Mouse (Mus musculus): ENCODE data around the gene Cped1. TPM values are rescaled to one million over a fixed set of nuclear protein-coding genes. Genes with fewer than 3 reads are reported as not detected.

Gene Cped1
- total and polyA plus RNA-seq, 3 experiments: not detected

GRCm38 (mm10) chr6:22035895-22036294 is 50.2 kb downstream of the Cped1 start:
- Histone ChIP-seq H3K27me3 (ENCODE audit: control insufficient read depth in 1 of 2, insufficient read depth in 2 of 2, low read length in 2 of 2) (no peaks in the 10 kb centered on the region), H3K79me2 (ENCODE audit: control insufficient read depth, insufficient read depth, low read length, poor library complexity) (no peaks in the 10 kb centered on the region), H3K4me1 (ENCODE audit: control insufficient read depth in 1 of 2, insufficient read depth in 2 of 2, low read length in 2 of 2) (no peaks in the 10 kb centered on the region), H3K9me3 (replicated peaks; ENCODE audit: insufficient read depth, low read length) (no peaks in the 10 kb centered on the region), H3K4me3 (ENCODE audit: control insufficient read depth in 1 of 2, insufficient read depth in 1 of 2, low read depth in 2 of 2, low read length in 2 of 2) (no peak overlapping the region), H3K36me3 (ENCODE audit: control insufficient read depth in 1 of 2, insufficient read depth in 2 of 2, low read length in 2 of 2) (no peaks in the 10 kb centered on the region), H3K9ac (ENCODE audit: control insufficient read depth, low read depth, low read length, poor library complexity, severe bottlenecking) (no peak overlapping the region), H3K27ac (ENCODE audit: control insufficient read depth, low read depth, low read length) (no peak overlapping the region)
- DNase-seq (ENCODE audit: low read depth, low spot score): no peak
- no peak for TF ChIP-seq NELFE (IDR thresholded peaks at IDR 0.05; ENCODE audit: low read depth, low read length)

- no peaks in the 10 kb centered on the region for H3K4me1 ChIP-seq (ENCODE audit: control insufficient read depth in 1 of 2, insufficient read depth in 2 of 2, low read length in 2 of 2)
- TF ChIP-seq E2F4 (IDR thresholded peaks at IDR 0.05; ENCODE audit: borderline replicate concordance, low read depth, low read length): no peak
- no peak for TF ChIP-seq MXI1 (IDR thresholded peaks at IDR 0.05; ENCODE audit: low read depth, low read length)
- no peak for TF ChIP-seq TBP (IDR thresholded peaks at IDR 0.05; ENCODE audit: low read depth, low read length)
- H3K27ac ChIP-seq (ENCODE audit: control insufficient read depth, low read depth, low read length): no peak overlapping the region
- H3K27me3 ChIP-seq (ENCODE audit: control insufficient read depth in 1 of 2, insufficient read depth in 2 of 2, low read length in 2 of 2): no peaks in the 10 kb centered on the region
- DNase-seq (ENCODE audit: low read depth, low spot score): no peak
- no peaks in the 10 kb centered on the region for H3K9me3 ChIP-seq (replicated peaks; ENCODE audit: insufficient read depth, low read length)
- no peaks in the 10 kb centered on the region for H3K79me2 ChIP-seq (ENCODE audit: control insufficient read depth, insufficient read depth, low read length, poor library complexity)
- no peak overlapping the region for H3K9ac ChIP-seq (ENCODE audit: control insufficient read depth, low read depth, low read length, poor library complexity, severe bottlenecking)
- no peaks in the 10 kb centered on the region for H3K36me3 ChIP-seq (ENCODE audit: control insufficient read depth in 1 of 2, insufficient read depth in 2 of 2, low read length in 2 of 2)
- no peak overlapping the region for H3K4me3 ChIP-seq (ENCODE audit: control insufficient read depth in 1 of 2, insufficient read depth in 1 of 2, low read depth in 2 of 2, low read length in 2 of 2)
Observed at GRCm38 (mm10) chr6:22036396-22036795, 50.7 kb downstream of the Cped1 start.

DNA sequence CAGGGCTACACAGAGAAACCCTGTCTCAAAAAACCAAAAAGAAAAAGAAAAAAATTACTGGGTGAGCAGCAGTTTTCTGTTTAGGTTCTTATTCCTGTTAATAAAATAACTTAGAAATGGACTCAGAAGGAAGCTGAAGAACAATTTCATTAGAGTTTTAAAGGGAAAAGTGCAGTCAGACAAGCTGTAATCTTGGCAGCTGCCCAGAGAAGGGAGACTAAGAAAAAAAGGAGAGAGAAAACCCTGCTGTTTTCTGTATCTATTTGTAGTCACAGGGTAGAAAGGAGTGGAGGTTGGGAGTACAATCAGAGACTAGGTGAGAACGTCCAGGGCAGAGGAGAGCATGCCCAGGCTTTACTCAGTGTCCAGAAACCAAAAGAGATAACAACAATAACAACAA is 51.2 kb downstream of the Cped1 start:
- Histone ChIP-seq H3K4me1 (ENCODE audit: control insufficient read depth in 1 of 2, insufficient read depth in 2 of 2, low read length in 2 of 2) (no peaks in the 10 kb centered on the region), H3K27ac (ENCODE audit: control insufficient read depth, low read depth, low read length) (no peak overlapping the region), H3K9me3 (replicated peaks; ENCODE audit: insufficient read depth, low read length) (no peaks in the 10 kb centered on the region), H3K9ac (ENCODE audit: control insufficient read depth, low read depth, low read length, poor library complexity, severe bottlenecking) (no peak overlapping the region), H3K27me3 (ENCODE audit: control insufficient read depth in 1 of 2, insufficient read depth in 2 of 2, low read length in 2 of 2) (no peaks in the 10 kb centered on the region), H3K79me2 (ENCODE audit: control insufficient read depth, insufficient read depth, low read length, poor library complexity) (no peaks in the 10 kb centered on the region), H3K36me3 (ENCODE audit: control insufficient read depth in 1 of 2, insufficient read depth in 2 of 2, low read length in 2 of 2) (no peaks in the 10 kb centered on the region), H3K4me3 (ENCODE audit: control insufficient read depth in 1 of 2, insufficient read depth in 1 of 2, low read depth in 2 of 2, low read length in 2 of 2) (no peak overlapping the region)
- no peak for TF ChIP-seq RCOR1 (IDR thresholded peaks at IDR 0.05; ENCODE audit: low read depth, low read length)
- no peak for TF ChIP-seq UBTF (IDR thresholded peaks at IDR 0.05; ENCODE audit: borderline replicate concordance, insufficient read depth, low read depth, low read length)
- TF ChIP-seq HCFC1 (IDR thresholded peaks at IDR 0.05; ENCODE audit: low read depth, low read length): no peak
- no peak for TF ChIP-seq POLR2A (IDR thresholded peaks at IDR 0.05; ENCODE audit: control insufficient read depth in 1 of 2, insufficient read depth in 1 of 2, low read depth in 1 of 2, low read length in 2 of 2, poor library complexity in 1 of 2)
- no peak for TF ChIP-seq RAD21 (IDR thresholded peaks at IDR 0.05; ENCODE audit: low read depth, low read length)
- no peak for TF ChIP-seq POLR2AphosphoS2 (IDR thresholded peaks at IDR 0.05; ENCODE audit: low read length)
- TF ChIP-seq POLR2AphosphoS5 (IDR thresholded peaks at IDR 0.05; ENCODE audit: borderline replicate concordance, low read depth, low read length): no peak
- no peak for DNase-seq (ENCODE audit: low read depth, low spot score)
